Mouse (Mus musculus): Measurements from ENCODE around the gene Efr3b.

Gene Efr3b

DNA sequence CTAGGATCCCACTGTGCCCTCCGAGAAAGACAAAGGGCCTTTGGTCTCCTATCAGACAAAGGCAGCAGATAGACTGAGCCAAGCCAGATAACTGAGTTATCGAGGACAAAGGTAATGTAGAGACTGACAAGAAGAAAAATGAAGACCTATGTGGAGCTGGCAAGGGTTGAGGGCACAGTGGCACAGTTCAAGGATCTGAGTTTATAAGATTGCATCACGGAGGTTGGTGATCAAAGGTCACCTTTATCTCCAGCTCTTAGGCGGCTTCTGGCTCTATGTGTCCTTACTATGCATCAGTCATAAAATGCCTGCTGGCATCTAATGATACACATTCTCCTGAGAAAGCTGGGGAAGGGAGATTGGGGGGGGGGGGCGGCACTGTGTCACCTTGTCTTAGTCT, 2.6 kb downstream of the Efr3b start:
- DNase-seq (ENCODE audit: low spot score), result no peak

DNA sequence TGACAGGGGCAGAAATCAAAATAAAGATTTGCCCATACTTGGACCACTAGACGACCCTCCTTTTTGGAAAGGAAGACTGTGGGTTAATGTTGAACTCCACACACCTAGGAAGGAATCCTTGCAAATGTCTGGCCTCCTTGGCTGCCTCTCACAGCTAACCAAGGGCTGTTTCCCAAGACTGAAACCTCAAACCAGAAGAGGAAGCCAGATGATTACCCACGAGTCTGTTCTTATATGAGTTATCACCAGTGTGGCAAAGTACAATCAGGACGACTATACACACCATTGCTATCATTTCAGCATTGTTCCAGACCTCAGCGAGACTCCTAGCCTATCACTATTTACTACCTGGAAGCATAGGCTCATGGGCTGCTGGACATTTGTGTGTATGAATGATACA, 9.7 kb downstream of the Efr3b start:
- DNase-seq (ENCODE audit: low spot score), result no peak

DNA sequence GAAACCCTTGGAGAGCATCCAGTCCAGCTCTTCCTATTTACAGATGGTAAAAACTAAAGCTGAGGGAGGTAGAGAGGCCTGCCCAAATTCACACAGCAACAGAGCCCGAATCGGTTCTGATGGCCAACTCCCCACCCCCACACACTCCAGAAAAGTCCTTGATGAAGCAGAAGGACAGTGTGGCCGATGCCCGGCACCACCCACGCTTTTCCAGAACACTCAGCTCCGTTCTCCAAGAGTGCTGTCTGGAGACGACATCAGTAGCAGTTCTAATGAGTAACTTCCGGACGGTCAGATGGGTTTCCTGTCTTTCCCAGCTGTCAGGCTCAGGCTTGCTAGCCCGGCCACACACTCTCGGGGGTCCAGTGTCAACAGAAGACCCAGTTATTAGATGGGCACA, 10.2 kb downstream of the Efr3b start:
- DNase-seq (ENCODE audit: low spot score), result no peak

DNA sequence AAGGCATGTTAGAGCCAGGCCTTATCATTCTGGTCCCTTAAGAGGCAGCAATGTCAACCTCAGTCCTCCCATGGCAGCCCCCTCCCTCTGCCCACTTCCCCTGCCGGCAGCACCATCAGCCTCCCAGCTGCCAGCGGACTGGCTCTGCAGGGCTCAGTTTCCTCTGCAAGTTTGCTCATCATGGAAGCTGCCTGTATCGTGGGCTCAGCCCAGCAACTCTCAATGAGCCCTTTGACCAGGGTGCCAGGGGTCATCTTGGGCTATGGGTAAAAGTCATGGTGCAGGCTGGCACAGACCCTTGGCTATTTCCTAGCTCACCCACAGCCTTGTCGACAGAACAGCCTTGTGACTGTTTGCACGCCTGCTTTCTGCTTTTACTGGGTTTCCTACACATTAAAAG, 14.4 kb downstream of the Efr3b start:
- DNase-seq (ENCODE audit: low spot score), result no peak

DNA sequence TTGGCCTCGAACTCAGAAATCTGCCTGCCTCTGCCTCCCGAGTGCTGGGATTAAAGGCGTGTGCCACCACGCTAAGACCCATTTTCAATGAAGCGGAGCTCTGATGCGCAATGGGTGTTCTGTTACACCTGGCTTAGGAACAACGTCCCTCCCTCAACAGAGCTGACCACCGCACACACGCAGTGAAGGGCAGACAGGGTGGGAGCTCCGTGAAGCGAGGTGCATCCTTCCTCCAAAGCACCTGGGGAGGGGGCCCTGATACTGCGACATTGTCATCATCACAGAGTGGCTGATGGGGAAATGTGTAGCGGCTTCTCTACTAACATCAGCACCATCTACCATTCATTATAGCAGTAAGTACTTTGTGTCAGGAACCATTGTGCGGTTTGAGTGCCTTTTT, 15.2 kb downstream of the Efr3b start:
- DNase-seq (ENCODE audit: low spot score), result no peak

DNA sequence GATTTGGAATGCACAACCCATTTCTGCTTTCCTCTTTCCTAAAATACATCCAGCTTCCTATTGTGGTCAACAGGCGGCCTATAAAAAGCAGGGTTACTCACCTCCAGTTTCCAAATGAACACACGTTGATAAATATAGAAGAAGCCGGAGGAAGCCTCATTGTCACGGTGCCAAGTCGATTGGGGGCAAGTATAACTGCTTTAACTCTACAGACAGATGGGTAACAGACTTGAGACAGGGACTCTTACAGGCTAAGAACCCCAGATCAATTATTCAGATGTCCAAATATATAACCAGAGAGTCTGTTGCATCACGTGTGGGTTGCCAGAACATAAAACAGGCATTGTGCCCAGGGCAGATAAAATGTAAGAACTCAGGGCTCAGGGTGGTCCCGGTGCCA, 15.9 kb downstream of the Efr3b start:
- DNase-seq (ENCODE audit: low spot score), result no peak

DNA sequence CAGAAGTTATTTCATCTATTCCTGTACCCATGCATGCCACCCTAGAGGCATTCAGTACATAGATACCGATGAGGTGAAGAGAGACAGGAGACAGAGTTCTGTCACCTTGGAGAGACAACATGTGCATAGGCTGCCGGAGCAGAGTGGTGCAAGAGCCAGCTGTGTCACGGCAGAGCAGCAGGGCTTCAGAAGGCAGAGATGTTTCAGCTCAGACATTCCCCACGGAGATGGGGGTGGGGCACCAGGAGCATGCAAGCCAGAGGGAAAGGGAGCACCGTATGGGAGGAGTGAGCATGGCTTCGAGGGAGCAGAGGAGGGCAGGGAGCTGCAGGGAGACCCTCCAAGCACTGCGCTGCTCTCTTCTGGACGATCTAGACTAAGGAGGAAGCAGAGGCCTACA, 18.2 kb downstream of the Efr3b start:
- no peak for DNase-seq (ENCODE audit: low spot score)

DNA sequence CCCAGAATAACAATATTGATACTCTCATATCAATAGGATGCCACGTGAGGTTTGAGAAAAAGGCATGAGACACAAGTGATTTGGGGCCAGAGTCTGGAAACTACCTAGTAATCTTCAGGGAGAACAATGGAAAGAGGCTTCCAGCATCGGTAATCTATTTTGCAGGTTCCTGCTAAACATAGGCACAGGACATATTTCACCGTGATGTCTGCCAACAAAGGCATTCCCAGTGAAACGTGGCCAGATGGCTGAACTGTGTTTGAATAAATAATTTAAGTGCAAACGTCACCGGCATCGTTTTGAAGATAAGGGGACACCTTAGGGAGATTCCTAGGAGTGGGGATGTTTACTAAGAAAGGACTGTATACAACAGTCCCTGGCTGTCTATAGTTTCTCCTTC, 22.4 kb downstream of the Efr3b start:
- no peak for DNase-seq (ENCODE audit: low spot score)

DNA sequence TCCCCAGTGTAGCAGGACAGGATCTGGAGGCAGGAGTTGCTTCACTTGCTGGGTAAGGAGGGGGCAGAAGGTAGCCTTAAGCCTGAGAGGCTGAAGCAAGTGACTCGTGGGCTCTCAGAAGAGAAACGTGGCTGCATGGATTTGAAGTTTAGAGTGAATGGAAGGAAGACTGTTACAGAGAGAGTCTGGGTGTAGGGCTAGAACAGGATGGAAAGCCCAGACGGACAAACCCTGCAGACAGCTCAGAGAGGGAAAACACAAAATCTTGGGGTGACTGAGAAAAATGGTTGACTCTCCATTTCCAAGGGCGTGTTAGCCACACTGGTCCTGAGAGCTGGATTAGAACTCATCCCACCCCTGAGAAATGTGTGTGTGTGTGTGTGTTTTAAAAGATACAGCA, 23.0 kb downstream of the Efr3b start:
- no peak for DNase-seq (ENCODE audit: low spot score)

DNA sequence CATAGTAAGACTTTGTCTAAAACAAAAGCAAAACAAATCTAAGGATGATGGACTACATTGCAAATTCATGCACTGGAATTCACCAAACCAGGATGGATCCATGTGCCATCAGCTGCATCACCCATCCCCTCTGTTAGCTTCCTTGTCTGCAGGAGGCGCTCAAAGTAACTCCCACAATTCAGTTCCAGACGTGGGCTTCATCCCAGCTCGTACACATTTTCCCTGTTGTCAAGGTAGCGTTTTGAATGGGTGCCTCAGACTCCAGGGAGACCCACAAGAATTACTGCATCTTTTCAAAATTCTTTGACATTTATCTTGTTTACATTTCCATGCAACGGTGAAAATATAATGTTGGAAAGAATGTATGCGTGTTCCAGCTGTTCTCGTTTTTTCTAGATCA, 23.5 kb downstream of the Efr3b start:
- DNase-seq (ENCODE audit: low spot score), result no peak

DNA sequence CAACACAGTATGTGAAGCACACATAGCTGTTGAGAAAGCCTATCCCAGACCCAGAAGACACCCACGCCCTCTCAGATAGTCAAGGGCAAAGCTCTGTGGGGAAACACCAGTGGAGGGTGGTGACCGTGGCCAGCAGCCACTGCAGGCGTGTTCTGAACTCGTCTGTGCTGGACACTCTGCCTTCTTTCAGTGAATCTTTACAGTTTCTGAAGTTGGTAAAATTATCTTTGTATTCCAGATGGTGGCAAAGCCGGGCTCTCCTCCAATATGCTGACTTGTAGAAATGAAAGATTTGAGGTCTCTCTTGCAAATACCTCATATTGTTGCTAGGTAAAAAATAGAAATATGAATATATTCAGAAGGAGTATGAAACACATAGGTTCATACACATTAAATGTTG, 27.0 kb downstream of the Efr3b start:
- no peak for DNase-seq (ENCODE audit: low spot score)

DNA sequence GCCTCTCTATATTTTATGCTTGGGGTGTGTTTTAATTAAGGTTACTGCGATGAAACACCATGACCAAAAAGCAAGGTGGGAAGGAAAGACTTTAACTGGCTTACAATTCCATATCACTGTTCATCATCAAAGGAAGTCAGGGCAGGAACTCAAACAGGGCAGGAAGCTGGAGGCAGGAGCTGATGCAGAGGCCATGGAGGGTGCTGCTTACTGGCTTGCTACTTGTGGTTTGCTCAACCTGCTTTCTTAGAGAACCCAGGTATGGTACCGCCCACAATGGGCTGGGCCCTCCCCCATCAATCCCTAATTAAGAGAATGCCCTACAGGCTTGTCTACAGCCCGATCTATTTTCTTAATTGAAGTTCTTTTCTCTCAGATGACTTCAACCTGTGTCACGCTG, 27.4 kb downstream of the Efr3b start:
- no peak for DNase-seq (ENCODE audit: low spot score)

DNA sequence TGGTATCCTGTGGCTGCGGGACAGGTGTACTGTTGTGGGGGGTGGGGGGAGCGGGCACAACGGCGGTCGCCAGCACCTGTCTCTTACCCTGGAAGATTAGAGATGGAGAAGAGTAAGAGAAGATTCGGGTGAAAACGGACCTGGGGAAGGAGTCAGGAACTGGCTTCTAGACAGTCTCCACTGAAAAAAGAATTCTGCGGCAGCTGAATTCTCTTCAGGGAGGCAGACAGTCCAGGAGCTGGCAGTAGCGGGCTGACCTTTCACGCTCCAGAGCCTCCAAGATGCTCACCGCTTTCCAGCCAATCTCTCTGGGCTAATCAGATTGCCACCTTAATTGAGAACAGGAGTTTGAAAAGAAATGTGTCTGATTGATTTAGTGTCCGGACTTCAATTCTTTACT, 30.0 kb downstream of the Efr3b start:
- DNase-seq (ENCODE audit: low spot score), result peak; percentile 47

DNA sequence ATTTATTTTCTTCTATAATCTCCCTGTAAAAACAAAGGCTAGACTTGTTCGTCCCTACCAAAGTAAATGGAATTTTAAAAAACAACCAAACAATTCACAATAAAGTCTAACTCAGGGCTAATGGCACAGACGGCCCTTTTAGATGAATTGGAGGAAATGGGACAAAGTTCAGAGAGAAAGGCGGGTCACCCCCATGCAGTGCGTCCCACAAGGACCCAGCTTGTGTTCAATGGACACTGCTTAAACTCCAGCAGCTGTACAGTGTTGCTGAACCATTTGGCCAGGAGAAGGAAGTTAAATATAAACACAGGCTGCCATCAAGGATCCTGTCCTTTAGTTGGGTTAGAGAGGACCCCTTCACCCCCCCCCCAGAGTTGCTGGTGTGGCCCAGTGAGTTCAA, 30.9 kb downstream of the Efr3b start:
- no peak for DNase-seq (ENCODE audit: low spot score)

DNA sequence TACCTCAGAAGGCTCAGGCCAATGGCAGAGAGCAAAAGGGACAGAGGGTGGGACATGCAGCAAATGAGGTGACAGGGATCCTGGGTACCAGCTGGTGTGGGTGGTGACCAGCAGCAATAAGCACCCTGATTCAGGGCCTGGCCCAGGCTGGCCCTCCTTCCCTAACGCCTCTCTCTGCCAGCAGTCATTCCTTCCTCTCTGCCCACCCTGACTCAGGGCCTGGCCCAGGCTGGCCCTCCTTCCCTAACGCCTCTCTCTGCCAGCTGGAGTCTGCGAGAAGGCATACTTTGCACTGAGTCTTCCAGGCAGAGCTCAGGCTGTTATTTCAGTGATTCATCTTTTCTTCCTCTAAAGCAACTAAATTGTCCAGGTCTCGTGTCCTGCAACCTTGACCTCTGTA, 31.5 kb downstream of the Efr3b start:
- DNase-seq (ENCODE audit: low spot score), result no peak

DNA sequence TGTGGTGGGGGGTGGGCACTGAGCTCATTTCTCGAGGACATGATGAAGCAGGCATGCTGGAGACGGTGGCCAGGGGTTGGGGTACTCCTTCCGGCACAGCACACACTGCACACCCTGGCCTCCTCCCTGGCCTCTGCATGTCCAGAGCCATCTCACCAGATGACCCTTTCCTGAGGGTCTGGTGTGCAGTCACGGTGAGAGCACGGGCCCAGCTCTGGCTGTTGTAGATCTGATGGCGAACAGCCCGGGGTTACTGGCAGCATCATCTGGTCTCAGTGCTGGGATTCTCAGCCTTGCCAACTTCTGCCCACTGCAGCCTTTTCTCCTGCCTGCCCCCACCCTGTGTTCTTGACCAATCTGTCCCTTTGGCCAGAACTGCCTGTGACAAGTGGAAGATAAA, 32.6 kb downstream of the Efr3b start:
- DNase-seq (ENCODE audit: low spot score), result no peak

DNA sequence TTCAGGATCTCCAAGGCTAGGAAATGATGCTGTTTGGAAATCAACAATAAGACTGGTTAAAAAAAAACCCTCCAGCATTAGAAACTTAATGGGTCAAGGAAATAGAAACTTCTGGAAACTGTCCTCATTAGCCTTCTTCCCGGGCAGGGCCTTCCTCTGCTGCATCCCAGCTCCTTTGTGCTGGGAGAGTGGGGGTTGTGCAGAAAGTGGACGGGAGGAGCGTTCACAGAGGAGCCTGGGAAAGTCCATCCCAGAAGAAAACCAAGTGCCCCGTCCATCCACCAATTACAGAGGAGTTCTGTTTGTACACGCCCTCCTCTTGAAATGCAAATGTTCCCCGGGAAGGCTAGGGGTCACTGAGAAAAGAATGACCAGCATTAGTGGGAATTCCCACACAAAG, 34.1 kb downstream of the Efr3b start:
- DNase-seq (ENCODE audit: low spot score), result peak; percentile 56

DNA sequence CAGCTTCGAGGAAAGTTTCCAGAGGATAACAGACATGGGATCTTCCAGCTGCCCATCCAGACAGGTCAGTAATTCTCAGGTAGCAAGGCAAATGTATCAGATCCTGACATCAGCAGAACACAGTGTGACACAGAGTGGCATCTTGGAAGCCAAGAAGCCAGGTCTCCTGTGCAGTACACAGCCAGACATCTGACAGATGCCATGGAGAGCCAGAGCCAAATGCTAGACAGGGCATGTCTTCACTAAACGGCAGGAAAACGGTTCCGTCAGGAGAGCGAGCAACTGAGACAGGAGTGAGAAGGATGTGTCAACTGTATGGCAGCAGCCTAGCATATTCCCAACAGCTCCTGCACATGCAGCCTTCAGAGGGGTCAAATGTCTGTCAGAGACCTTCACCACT, 38.3 kb downstream of the Efr3b start:
- no peak for DNase-seq (ENCODE audit: low spot score)

DNA sequence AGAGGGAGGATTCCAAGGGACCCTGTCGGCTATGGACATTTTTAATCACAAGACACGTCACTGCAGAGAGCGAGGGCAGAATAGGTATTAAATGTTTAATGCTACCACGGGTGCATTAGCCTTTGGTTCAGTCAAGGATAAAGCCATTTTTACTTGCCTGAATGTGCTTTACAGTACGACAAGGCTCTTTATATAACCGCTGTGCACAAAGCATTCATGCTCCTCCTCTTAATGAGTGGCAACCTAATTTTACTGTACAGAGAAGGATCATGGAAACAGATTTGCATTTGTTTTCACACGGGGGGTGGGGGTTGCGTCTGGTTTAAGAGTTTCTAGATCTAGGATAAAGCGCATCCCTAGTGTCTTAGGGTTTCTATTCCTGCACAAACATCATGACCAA, 42.0 kb downstream of the Efr3b start:
- no peak for DNase-seq (ENCODE audit: low spot score)

DNA sequence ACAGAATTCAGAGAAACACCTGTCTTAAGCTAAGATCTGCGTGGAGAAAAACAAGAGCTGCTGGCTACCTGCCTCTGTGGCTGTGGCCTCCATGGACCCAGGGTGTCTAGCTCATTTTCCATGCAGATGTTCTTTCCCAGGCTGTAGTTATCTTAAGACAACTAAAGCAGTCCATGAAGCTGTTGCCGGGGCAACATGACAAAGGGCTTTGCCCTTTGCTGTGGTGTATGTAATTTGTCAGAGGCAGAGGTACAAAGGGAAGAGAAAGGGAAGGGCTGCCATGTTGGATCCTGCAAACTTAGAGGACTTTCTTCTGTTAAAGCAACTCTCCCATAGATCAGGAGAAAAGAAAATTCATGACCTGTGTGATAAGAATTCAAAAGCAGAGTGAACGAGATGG, 47.7 kb downstream of the Efr3b start:
- DNase-seq (ENCODE audit: low spot score), result peak; percentile 38

DNA sequence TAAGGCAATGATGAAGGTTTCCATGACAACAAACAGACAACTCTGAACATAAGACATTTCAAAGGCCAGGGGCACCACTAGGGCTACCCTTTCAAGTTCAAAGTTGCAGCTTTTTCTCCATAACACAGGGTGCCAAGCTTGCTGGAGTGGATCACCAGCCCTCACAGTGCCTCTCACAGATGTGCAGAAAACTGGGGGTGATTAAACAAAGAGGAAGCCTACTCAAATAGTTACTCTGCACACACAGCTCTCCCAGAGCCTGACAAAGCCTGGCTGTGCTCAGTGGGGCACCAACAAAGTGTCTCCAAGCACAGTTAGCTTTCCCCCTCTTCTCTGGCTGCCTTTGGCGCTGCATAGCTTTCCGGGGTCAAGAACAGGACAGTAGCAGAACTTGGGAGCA, 48.8 kb downstream of the Efr3b start:
- no peak for DNase-seq (ENCODE audit: low spot score)

DNA sequence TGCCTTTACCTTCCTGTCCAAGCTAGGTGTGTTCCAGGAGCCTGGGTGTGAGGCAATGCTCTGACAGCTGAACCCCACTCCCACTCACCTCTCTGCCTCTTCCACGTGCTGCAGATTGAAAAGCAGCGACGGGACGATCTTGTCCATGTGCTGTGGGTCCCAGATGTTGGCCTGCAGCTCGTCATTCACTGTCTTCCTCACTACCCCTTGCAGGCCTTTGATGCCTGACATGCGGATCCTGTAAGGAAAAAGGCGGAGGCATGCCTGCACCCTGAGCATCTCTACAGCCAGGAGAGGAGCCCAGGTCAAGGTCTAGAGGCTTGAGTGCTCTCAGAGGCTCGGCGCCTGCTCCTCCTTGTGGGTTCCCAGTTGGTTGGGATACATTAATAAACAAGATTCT, 54.3 kb downstream of the Efr3b start:
- no peak for DNase-seq (ENCODE audit: low spot score)

DNA sequence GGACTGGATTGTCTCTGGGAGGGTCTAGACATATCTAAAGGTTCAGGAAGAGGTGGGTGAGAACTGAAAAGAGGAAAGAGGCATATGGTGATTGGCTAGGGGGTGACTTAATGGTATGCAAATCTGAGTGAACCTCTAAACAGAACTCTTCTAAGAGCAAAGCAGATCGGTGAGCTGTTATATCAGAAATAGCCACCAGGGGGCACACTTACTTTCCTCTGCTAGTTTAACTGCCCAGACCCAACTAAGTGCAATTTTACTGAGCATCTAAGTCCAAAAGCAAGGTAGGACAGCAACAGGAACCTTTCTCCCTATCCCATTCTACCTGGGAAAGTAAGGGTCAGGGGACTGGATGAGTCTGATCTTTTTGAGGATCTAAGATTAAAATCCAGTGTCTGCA, 55.0 kb downstream of the Efr3b start:
- peak; percentile 93 for DNase-seq (ENCODE audit: low spot score)

DNA sequence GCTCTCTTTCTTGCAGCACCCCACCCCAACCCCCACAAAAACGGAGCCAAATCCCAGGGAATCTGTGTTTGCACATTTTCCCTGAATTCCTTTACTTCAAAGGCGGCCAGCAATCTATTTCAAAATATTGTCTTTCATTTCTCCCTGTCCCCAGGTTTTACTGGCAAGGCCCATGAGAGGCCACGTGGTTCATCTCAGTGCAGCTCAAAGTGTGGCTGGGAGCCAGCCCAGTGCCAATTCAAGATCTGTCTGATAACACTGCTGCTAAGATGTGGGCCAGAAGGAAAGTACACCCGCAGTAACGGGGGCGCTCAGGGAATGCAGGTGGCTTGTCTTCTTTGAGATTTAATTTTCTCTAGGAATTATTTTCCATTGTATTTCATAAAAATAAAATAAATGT, 56.5 kb downstream of the Efr3b start:
- DNase-seq (ENCODE audit: low spot score), result no peak

DNA sequence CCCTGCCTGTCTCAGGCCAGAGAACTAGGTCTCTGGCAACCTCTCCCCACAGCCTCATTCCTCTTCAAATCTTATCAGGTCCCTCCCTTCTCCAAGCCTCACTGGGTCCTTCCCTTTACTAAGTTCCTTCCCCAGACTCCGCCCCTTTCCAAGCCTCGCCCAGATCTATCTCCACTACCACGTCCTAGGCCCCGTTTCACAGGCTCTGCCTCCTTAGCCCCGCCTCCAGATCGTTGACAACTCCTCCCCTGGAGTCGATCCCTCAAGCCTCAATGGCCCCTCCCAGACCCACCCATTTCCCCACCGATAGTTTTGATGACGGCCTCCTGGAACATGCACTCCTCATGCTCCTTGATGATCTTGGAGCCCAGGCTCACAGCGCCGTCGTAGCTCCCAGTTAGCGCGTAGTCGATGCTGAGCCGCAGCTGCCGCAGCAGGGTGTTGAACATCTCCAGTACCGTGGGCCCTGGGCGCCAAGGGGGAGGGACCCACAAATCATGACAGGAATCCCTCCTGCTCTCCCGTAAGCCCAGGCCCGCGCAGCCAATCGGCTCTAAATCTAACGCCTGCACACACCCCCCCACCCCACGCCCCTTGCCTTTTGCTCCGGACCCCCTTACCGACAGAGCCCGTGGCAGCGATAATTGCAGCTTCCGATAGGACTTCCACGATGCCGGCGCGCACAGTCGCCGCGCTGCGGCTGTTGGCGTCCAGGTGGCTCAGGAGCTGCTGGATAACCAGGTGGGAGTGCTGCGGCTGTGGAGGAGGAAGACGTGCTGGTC, 57.2 kb downstream of the Efr3b start:
- DNase-seq (ENCODE audit: low spot score), result peak; percentile 95

Data from embryo, embryonic 10.5 days (tissue).